Mouse (Mus musculus) adrenal gland, adult 2 months (tissue): ENCODE results near the gene Padi6. TPM values are rescaled to one million over a fixed set of nuclear protein-coding genes. Genes with fewer than 3 reads are reported as not detected.
A peak's percentile ranks its signal among the peaks of the same experiment; 100 is the strongest.

Experiments
- DNase-seq: peaks from one replicate; pipeline ENCODE4 v3.0.0; 2021
- polyA plus RNA-seq: library from polyadenylated mRNA; depleted of rRNA; stranded (reverse); fragments of >200 nt; gene quantifications from 2 replicates; pipeline ENCODE4 v1.2.3, GENCODE M21; 2012
- total RNA-seq, 2 experiments: library from RNA; stranded (reverse); gene quantifications; 2 replicates each; pipeline ENCODE4 v1.2.3; 2021

Padi6 gene
- total and polyA plus RNA-seq, 3 experiments, result not detected

DNA sequence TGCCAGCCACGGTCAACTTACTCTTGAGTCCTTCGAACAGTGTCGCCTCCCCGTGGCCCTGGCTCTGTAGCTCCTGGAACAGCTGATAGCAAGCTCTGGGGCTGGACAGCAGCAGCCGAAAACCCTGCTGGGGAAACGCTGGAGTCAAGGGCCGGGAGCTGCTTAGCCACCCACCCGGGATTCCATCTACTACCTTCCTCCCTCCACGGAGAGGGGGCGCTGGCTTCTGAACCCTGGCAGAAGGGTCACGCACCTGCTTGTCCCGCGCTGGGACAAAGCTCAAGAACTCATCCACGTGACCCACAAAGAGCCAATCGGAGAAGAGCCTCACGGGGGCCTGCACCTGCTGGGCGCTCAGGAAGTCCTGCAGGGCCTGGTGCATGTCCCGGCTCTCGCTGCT is 7.9 kb upstream of the Padi6 start:
- DNase-seq, result no peak

GRCm38 (mm10) chr4:140747978-140748377 is 5.5 kb upstream of the Padi6 start:
- no peak for DNase-seq

GRCm38 (mm10) chr4:140744654-140745053 is 2.2 kb upstream of the Padi6 start:
- DNase-seq, result peak; percentile 58

- no peak for DNase-seq
Measured at GRCm38 (mm10) chr4:140743086-140743485, 643 bp upstream of the Padi6 start.

- DNase-seq, result no peak
Measured at GRCm38 (mm10) chr4:140741401-140741800, 1.0 kb downstream of the Padi6 start.

GRCm38 (mm10) chr4:140740655-140741054 is 1.8 kb downstream of the Padi6 start:
- DNase-seq, result no peak

- DNase-seq, result no peak
Measured at GRCm38 (mm10) chr4:140732871-140733270, 9.6 kb downstream of the Padi6 start.

- DNase-seq, result no peak
Measured at GRCm38 (mm10) chr4:140731654-140732053, 10.8 kb downstream of the Padi6 start.

- no peak for DNase-seq
Measured at GRCm38 (mm10) chr4:140726907-140727306, 15.5 kb downstream of the Padi6 start.

DNA sequence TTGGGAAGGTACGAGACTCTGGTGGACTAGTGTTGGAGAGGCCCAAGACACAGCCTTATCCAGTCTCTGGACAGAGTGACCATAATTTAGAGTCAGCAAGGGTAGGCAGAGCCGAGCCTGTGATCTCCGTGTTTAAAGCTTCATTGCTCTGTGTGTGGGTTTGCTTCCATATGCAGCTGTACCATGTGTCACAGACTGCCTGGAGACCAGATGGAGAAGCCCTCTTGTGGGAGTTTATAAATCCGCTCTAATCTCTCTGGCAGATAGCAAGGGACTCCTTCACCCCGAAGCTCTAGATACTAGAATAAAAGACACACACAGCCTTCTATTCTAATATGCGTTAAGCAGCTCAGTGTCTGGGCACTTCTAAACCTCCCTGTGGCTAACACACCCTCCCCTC is 17.7 kb downstream of the Padi6 start:
- DNase-seq, result no peak

GRCm38 (mm10) chr4:140723801-140724200 is 18.6 kb downstream of the Padi6 start:
- no peak for DNase-seq

- DNase-seq, result no peak
Measured at GRCm38 (mm10) chr4:140723192-140723591, 19.3 kb downstream of the Padi6 start.

DNA sequence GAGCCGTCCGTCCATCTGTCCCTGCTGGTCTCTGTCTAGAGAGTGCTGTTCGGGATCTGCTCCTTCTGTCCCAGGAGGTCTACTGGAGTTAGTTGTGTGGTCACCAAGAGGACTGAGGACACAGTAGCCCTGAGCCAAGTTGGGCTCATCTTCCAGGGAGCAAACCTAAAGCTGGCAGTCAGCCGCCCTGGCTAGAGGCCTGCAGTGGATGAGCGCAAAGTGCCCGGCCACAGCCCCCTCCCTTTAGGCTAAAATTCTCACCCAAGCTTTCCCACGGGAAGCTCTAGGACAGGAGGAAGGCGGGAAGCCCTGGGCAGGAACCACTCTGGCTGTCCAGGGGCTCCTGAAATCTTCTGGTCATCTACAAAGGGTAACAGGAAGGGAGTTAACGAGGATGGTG is 19.7 kb downstream of the Padi6 start:
- no peak for DNase-seq

DNA sequence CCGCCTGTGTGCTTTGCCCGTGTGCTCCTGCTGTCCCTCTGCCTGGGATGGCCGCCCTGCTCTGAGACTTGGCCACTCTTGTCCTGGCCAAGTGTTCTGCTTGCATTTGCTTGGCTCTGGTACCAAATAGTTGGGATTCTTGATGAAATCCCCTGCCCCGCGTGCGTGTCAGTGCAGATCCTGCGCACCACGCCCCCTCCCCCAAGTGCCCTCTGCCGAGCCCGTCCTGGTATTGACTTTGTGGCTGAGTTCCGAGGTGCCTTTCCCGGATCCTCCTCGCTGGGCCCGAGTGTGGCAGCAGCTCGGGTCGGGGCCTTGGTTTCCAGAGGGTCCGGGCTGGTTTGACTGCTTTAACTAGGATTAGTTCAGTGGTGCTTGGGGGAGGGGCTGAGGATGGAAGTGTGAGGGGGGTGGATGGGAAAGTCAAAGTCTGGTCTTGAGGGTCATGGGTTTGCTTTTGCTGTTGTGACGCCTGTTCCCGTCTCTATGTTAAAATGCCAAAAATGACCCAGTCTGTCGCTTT is 20.4 kb downstream of the Padi6 start:
- DNase-seq, result no peak

- DNase-seq, result peak; percentile 82
Measured at GRCm38 (mm10) chr4:140720091-140720490, 22.4 kb downstream of the Padi6 start.

GRCm38 (mm10) chr4:140718436-140718835 is 24.0 kb downstream of the Padi6 start:
- DNase-seq, result peak; percentile 57

GRCm38 (mm10) chr4:140716994-140717393 is 25.4 kb downstream of the Padi6 start:
- no peak for DNase-seq

DNA sequence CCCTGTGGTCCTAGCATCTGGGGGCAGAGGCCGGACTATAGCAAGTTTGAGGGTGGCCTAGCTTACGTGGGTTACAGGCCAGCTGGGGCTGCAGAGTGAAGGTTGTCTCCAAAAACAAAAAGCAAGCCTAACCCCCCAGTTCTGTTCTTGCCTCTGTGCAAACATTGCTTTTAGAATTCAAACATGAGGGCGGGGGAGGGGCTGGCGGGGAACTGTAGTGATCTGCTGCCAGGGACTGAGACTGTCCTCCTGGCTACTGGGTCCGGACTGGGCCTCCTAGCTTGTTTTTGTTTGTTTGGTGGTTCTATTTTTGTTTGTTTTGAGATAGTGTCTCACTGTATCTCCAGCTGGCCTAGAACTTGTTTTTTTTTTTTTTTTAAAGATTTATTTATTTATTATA is 27.9 kb downstream of the Padi6 start:
- no peak for DNase-seq

DNA sequence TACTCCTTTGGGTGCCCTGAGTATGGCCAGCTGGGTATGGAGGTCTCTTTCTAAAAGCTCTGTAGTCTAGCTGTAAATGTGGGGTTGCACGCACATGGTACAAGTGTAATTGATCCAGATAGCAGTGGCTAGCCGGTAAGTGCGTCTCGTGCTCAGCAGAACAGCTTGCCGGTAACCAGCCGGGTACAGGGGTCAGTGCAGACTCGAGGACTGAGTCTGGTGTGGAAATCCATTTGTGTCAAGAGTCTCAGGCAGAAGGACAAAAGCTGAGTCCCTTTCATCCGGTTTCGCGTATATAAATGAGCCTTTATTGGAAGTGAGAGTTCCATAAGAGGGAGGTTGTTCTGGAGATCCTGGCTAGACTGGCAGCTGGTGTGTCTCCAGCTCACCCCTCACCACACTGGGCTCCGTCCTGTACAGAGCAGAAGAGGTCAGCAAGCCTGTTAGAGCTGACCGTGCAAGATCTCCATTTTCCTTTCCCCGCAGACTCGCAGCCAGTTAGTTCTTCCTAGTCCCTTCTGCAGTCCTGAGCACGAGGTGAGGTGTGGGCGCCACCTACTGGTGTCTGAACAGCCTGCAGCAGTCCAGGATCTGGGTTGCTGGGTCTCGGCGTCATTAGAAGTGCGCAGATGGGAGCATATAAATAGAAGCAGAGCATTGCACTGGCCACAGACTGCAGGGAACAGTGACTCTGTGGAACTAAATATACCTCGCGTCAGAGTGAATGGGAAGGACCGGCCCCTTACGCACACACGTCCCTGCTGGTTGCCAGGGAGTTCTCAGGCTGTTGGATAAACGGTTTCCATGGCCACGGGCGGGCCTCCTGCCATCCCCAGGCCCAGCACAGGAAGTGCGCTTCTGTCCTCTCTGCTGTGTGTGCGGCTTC is 28.7 kb downstream of the Padi6 start:
- peak; percentile 90 for DNase-seq

- DNase-seq, result no peak
Measured at GRCm38 (mm10) chr4:140711360-140711759, 31.1 kb downstream of the Padi6 start.

DNA sequence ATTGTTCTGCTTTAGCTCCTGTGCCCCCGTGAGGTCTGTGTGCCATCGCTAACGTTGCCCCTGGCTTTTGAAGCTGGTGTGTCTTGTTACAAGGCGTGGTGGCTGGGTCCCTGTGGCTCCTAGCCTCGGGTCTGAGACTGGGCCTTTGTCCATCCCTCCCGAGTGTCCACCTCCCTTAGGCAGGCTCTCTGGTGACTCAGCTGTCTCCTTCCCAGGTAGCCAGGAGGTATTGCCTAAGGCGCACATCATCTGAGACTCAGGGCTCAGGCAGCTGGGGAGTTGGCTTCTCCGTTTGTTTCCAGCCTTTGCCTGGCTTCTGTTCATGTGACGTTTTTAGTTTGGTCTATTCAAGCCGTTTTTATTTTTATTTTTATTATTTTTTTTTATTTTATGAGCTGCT is 31.7 kb downstream of the Padi6 start:
- no peak for DNase-seq

DNA sequence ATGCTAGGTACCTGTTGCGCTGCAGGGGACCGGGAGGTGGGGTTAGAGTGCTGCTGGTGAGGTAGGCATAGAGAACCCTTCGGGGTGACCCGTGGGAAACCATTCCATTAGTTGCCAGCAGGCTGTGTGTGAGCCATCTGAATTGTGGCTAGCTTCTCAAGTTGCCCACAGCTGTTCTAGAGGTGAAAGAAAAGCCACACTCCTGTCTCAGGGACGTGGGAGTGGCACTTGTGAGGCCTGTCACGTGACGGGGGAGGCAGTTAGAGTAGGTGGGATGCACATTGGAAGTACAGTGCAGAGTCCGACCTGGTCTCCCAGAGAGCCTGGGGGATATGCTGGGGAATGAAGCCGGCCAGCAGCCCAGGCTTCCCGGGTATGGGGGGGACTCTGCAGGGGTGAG is 32.8 kb downstream of the Padi6 start:
- DNase-seq, result no peak

DNA sequence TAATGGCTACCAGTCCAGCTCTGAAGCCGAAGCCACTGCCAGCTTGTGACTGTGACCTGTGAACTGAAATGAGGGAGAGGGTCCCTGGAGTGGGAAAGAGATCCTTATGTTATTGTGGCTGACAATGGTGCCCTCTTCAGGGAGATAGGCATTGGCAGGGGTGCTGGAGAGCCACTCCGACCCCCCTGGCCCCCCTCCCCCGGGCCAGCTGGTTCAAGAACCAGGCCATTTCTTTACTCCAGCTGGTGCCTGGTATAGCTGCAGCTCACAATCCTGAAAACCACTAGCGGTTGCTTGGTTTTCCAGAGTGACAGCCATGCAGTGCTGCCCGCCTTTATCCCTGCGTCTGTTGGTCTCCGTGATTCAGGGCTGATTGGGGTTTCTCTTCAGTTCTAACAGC is 33.3 kb downstream of the Padi6 start:
- no peak for DNase-seq
